Mouse (Mus musculus): ENCODE results near the gene Tspan14. TPM values are rescaled to one million over a fixed set of nuclear protein-coding genes. Genes with fewer than 3 reads are reported as not detected.

The Tspan14 gene
- polyA plus RNA-seq, 1 experiment from 2014 or later, result 88.2 TPM

DNA sequence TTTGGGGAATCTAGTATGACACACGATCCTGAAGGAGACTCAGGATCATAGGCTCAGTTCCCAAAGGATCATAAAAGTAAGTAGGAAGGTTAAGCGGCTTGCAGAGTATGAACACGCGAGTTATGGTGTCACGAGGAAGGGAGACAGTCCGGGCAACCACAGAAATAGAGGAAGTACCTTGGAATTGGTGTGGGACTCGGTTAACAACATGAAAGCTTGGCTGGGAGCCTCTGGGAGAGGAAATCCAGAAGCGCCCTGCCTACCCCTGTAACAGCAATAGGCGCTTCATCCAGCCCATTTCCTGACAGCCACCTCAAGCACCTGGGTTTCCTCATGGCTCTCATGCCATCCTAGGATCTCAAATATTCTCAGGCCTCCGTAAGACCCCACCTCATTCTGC, 39.7 kb upstream of the Tspan14 start:
- ATAC-seq (ENCODE audit: insufficient number of reproducible peaks, insufficient read depth, low FRiP score, low read depth), result no peak
- H3K4me2 ChIP-seq (replicated peaks; ENCODE audit: low read depth, low read length), result no peak overlapping the region
- no peaks in the 10 kb centered on the region for H3K9me3 ChIP-seq (ENCODE audit: control insufficient read depth, low read depth, low read length)
- no peaks in the 10 kb centered on the region for H3K36me3 ChIP-seq (ENCODE audit: control insufficient read depth, insufficient read depth, low read length)
- H3K27ac ChIP-seq (ENCODE audit: low read length), result peak overlapping the region; percentile 4; the same call in 1 of the 2 replicates
- H3K9ac ChIP-seq (replicated peaks; ENCODE audit: low read depth, low read length), result no peak overlapping the region
- H3K27me3 ChIP-seq (ENCODE audit: control insufficient read depth, insufficient read depth, low read length), result no peaks in the 10 kb centered on the region
- H3K4me1 ChIP-seq (ENCODE audit: control insufficient read depth, insufficient read depth, low read length), result peaks cover 32% of the 10 kb centered on the region; the same call in 1 of the 2 replicates
- WGBS, result 81% methylated on average over 10 of the region's 10 CpGs
- H3K4me3 ChIP-seq (ENCODE audit: low read depth, low read length), result no peak overlapping the region

DNA sequence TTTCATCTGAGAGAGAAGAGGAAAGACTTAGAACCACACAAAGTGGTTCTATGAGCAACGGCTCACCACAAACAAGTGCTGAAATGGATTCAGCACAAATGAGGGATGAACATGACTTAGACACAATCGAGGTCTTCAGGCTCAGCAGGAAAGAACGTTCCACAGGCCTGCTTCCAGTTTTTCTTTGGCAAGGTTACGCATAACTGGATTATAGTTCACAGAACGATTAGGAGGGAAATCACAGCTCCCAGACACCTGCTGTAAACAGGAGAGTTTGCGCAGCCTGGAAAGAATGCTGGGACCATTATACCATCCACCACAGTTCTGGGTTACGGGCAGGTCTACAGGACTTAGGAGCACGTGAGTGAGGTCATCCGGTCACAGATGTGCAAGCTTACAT, 39.1 kb upstream of the Tspan14 start:
- Histone ChIP-seq H3K9ac (replicated peaks; ENCODE audit: low read depth, low read length) (no peak overlapping the region), H3K27me3 (ENCODE audit: control insufficient read depth, insufficient read depth, low read length) (no peaks in the 10 kb centered on the region), H3K4me1 (ENCODE audit: control insufficient read depth, insufficient read depth, low read length) (peaks cover 32% of the 10 kb centered on the region; the same call in 1 of the 2 replicates), H3K27ac (ENCODE audit: low read length) (no peak overlapping the region), H3K4me3 (ENCODE audit: low read depth, low read length) (no peak overlapping the region), H3K36me3 (ENCODE audit: control insufficient read depth, insufficient read depth, low read length) (no peaks in the 10 kb centered on the region), H3K9me3 (ENCODE audit: control insufficient read depth, low read depth, low read length) (no peaks in the 10 kb centered on the region), H3K4me2 (replicated peaks; ENCODE audit: low read depth, low read length) (no peak overlapping the region)
- ATAC-seq (ENCODE audit: insufficient number of reproducible peaks, insufficient read depth, low FRiP score, low read depth), result no peak
- 67% methylated on average over 9 of the region's 9 CpGs for WGBS

DNA sequence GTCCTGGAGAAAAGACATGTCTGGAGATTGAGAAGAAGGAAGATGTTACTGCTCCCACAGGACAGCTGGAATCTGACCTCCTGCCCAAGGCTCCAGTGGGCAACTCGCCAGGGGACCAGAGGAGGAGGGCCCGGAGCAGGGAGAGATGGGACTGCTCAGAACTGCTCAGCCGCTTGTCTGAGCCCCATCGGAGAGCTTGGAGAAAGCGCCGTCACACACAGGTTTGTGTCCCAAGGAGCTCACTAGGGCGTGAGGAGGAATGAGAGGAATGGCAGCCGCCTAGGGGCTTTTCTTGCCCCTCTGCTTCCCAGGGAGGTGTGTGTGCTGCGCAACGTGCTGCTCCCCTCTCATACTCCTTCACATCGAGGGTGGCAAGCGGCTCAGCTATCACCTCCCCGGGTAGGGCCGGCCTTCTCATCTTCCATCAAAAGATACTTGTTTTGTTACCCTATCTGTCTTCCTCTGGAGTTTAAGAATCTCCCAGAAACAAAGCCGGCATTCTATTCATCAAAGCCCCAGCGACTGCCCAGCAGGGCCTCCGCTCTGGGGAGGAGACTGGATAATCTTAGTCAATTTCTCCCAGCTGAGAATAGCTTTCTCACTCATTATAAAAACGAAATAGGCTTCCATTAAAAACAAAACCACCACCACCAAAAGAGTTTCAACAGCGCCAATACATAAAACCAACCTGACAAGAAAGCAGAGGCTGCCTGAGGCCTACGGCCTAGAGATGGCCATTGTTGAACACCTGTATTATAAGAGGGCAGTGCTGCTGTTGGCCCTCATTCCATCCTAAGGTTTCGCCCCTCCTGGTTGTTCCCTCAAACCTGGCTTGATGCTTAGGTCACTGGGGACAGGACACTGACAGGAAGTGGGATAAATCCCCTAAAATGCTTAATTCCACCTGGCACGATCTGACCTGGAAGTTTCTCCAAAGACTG, 37.9 kb upstream of the Tspan14 start:
- peaks cover 32% of the 10 kb centered on the region; the same call in 1 of the 2 replicates for H3K4me1 ChIP-seq (ENCODE audit: control insufficient read depth, insufficient read depth, low read length)
- no peak overlapping the region for H3K4me3 ChIP-seq (ENCODE audit: low read depth, low read length)
- peak overlapping the region; percentile 33; the same call in 1 of the 2 replicates for H3K27ac ChIP-seq (ENCODE audit: low read length)
- no peaks in the 10 kb centered on the region for H3K27me3 ChIP-seq (ENCODE audit: control insufficient read depth, insufficient read depth, low read length)
- peak overlapping the region; percentile 19 for H3K4me2 ChIP-seq (replicated peaks; ENCODE audit: low read depth, low read length)
- no peaks in the 10 kb centered on the region for H3K36me3 ChIP-seq (ENCODE audit: control insufficient read depth, insufficient read depth, low read length)
- 27% methylated on average over 22 of the region's 22 CpGs for WGBS
- H3K9me3 ChIP-seq (ENCODE audit: control insufficient read depth, low read depth, low read length), result no peaks in the 10 kb centered on the region
- no peak; the same call in 1 of the 2 replicates for ATAC-seq (ENCODE audit: insufficient number of reproducible peaks, insufficient read depth, low FRiP score, low read depth)
- no peak overlapping the region for H3K9ac ChIP-seq (replicated peaks; ENCODE audit: low read depth, low read length)

DNA sequence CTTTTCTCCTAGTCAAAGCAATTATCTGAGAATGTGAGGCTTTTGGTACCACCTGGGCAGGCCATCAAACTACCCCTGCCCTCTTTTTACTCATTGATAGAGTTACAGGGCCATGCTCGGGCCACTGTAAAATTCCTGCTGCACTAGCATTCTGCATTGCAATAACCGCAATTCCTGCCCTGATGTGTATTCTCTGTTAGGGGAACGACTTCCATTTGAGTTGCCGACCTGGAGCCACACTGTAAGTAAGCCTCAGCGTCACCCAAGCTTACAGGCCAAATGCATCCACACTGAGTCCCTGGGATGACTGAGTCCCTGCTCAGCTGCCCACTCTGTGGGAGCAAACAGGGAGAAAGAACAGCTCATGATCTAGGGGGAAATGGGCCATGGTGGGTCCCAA, 35.0 kb upstream of the Tspan14 start:
- Histone ChIP-seq H3K27ac (ENCODE audit: low read length) (no peak overlapping the region), H3K36me3 (ENCODE audit: control insufficient read depth, insufficient read depth, low read length) (no peaks in the 10 kb centered on the region), H3K4me3 (ENCODE audit: low read depth, low read length) (no peak overlapping the region), H3K4me1 (ENCODE audit: control insufficient read depth, insufficient read depth, low read length) (peaks cover 15% of the 10 kb centered on the region; the same call in 1 of the 2 replicates), H3K4me2 (replicated peaks; ENCODE audit: low read depth, low read length) (no peak overlapping the region), H3K9ac (replicated peaks; ENCODE audit: low read depth, low read length) (no peak overlapping the region), H3K27me3 (ENCODE audit: control insufficient read depth, insufficient read depth, low read length) (no peaks in the 10 kb centered on the region), H3K9me3 (ENCODE audit: control insufficient read depth, low read depth, low read length) (no peaks in the 10 kb centered on the region)
- ATAC-seq (ENCODE audit: insufficient number of reproducible peaks, insufficient read depth, low FRiP score, low read depth), result no peak
- WGBS, result 86% methylated on average over 5 of the region's 5 CpGs

DNA sequence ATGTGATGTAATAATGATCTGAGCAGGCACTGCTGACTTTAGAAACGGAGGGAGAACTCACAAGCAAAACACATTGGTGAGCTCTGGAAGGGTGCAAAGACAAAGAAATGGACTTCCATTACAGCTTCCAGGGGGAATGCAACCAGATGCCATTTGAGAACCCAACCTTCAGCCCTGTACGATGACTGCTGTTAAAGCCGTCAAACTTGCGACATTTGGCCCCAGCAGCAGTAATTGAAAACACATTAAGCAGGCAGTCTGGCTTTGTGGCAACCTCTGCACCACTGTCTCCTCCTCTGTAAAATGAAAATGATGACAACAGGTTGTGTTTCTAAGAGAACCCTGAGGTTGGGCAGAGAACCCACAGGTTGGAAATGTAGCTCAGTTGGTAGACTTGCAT, 34.2 kb upstream of the Tspan14 start:
- H3K9ac ChIP-seq (replicated peaks; ENCODE audit: low read depth, low read length), result no peak overlapping the region
- no peak overlapping the region for H3K4me3 ChIP-seq (ENCODE audit: low read depth, low read length)
- no peaks in the 10 kb centered on the region for H3K9me3 ChIP-seq (ENCODE audit: control insufficient read depth, low read depth, low read length)
- no peaks in the 10 kb centered on the region for H3K36me3 ChIP-seq (ENCODE audit: control insufficient read depth, insufficient read depth, low read length)
- no peaks in the 10 kb centered on the region for H3K27me3 ChIP-seq (ENCODE audit: control insufficient read depth, insufficient read depth, low read length)
- WGBS, result 67% methylated on average over 4 of the region's 4 CpGs
- H3K4me2 ChIP-seq (replicated peaks; ENCODE audit: low read depth, low read length), result no peak overlapping the region
- no peak overlapping the region for H3K27ac ChIP-seq (ENCODE audit: low read length)
- no peak for ATAC-seq (ENCODE audit: insufficient number of reproducible peaks, insufficient read depth, low FRiP score, low read depth)
- peaks cover 11% of the 10 kb centered on the region; the same call in 1 of the 2 replicates for H3K4me1 ChIP-seq (ENCODE audit: control insufficient read depth, insufficient read depth, low read length)

DNA sequence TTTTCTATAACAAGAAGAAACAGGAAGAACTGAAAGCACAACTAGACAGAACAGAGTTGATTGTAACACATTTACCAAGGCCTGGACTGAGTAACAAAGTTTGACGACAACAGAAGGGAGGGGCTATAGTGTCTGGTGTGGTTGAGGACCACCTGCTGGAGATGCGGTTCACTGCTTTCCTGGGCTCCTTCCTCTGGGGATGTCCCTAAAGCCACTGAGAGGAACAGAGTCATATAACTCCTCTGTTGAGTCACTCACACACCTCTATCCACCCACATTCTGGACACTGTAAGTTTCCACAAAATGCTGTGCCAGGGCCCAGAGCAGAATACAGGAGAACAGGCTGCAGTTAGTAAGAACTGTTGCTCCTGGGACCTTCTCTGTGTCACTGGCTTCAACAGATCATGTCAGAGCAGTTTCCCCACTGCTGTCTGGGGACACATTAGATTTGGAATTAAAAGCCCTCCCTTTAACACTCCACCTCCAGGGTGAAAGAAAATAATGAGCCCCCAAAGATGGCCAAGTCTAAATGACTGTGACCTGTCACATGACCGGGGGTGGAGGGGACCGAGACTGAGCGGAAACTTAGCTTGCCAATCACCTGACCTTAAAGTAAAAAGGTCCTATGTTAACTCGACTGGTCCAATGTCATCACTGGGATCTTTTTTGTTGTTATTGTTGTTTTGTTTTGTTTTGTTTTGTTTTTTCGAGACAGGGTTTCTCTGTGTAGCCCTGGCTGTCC, 33.5 kb upstream of the Tspan14 start:
- 87% methylated on average over 7 of the region's 7 CpGs for WGBS
- H3K36me3 ChIP-seq (ENCODE audit: control insufficient read depth, insufficient read depth, low read length), result no peaks in the 10 kb centered on the region
- peaks cover 10% of the 10 kb centered on the region; the same call in 1 of the 2 replicates for H3K4me1 ChIP-seq (ENCODE audit: control insufficient read depth, insufficient read depth, low read length)
- H3K9me3 ChIP-seq (ENCODE audit: control insufficient read depth, low read depth, low read length), result no peaks in the 10 kb centered on the region
- no peak overlapping the region for H3K4me2 ChIP-seq (replicated peaks; ENCODE audit: low read depth, low read length)
- no peak overlapping the region for H3K9ac ChIP-seq (replicated peaks; ENCODE audit: low read depth, low read length)
- no peak overlapping the region for H3K4me3 ChIP-seq (ENCODE audit: low read depth, low read length)
- H3K27ac ChIP-seq (ENCODE audit: low read length), result no peak overlapping the region
- ATAC-seq (ENCODE audit: insufficient number of reproducible peaks, insufficient read depth, low FRiP score, low read depth), result no peak
- H3K27me3 ChIP-seq (ENCODE audit: control insufficient read depth, insufficient read depth, low read length), result no peaks in the 10 kb centered on the region

DNA sequence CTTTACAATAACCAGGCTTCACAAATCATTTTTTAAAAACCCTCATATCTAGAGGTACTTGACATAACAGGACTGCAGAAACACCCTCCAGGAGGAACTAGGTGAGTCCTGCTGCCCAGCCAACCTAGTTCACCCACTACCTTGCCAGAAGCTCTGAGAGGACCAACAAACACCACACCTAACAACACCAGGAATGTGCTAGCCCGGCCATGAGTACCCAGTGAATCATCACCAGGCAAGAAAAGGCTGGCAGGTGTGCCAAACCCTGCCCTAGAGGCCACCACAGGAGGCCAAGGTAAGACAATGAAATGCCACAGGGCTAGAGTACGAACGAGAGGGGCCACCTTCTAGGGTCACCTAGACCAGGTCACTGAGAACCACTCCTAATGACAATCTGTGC, 29.6 kb upstream of the Tspan14 start:
- no peak overlapping the region for H3K9ac ChIP-seq (replicated peaks; ENCODE audit: low read depth, low read length)
- no peak overlapping the region for H3K4me3 ChIP-seq (ENCODE audit: low read depth, low read length)
- no peaks in the 10 kb centered on the region for H3K4me1 ChIP-seq (ENCODE audit: control insufficient read depth, insufficient read depth, low read length)
- WGBS, result 84% methylated on average over 3 of the region's 3 CpGs
- H3K4me2 ChIP-seq (replicated peaks; ENCODE audit: low read depth, low read length), result no peak overlapping the region
- H3K36me3 ChIP-seq (ENCODE audit: control insufficient read depth, insufficient read depth, low read length), result no peaks in the 10 kb centered on the region
- no peak overlapping the region for H3K27ac ChIP-seq (ENCODE audit: low read length)
- H3K27me3 ChIP-seq (ENCODE audit: control insufficient read depth, insufficient read depth, low read length), result no peaks in the 10 kb centered on the region
- no peak for ATAC-seq (ENCODE audit: insufficient number of reproducible peaks, insufficient read depth, low FRiP score, low read depth)
- H3K9me3 ChIP-seq (ENCODE audit: control insufficient read depth, low read depth, low read length), result no peaks in the 10 kb centered on the region

DNA sequence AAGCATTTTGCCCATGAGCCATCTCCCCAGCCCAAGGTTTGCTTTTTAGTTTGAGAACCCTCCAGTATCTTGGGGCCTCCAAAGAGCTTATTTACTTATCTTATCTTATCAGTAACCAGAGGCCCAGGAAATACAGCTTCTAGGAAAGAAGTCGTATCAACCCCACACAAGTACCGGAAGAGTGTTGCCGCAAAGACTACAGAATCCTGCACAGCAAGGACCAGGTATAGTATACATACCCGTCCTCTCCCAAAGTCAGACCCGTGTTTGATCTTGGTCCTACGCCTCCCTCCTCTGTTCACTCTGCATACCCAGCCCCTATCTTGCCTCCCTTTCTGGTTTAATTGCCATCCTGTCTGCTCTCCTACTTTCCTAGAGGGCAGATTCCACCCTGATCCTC, 25.9 kb upstream of the Tspan14 start:
- peak; percentile 68; the same call in 1 of the 2 replicates for ATAC-seq (ENCODE audit: insufficient number of reproducible peaks, insufficient read depth, low FRiP score, low read depth)
- Histone ChIP-seq H3K4me2 (replicated peaks; ENCODE audit: low read depth, low read length) (no peak overlapping the region), H3K4me1 (ENCODE audit: control insufficient read depth, insufficient read depth, low read length) (no peaks in the 10 kb centered on the region), H3K27me3 (ENCODE audit: control insufficient read depth, insufficient read depth, low read length) (no peaks in the 10 kb centered on the region), H3K9me3 (ENCODE audit: control insufficient read depth, low read depth, low read length) (no peaks in the 10 kb centered on the region), H3K27ac (ENCODE audit: low read length) (no peak overlapping the region), H3K36me3 (ENCODE audit: control insufficient read depth, insufficient read depth, low read length) (no peaks in the 10 kb centered on the region), H3K9ac (replicated peaks; ENCODE audit: low read depth, low read length) (no peak overlapping the region), H3K4me3 (ENCODE audit: low read depth, low read length) (no peak overlapping the region)
- 58% methylated on average over 6 of the region's 6 CpGs for WGBS
